Mouse (Mus musculus): ENCODE measurements around the gene Nrxn1. TPM values are rescaled to one million over a fixed set of nuclear protein-coding genes. Genes with fewer than 3 reads are reported as not detected.

Nrxn1 gene
- total RNA-seq (2014; fragmentation: Nextera tagmentation) (not detected in 2 replicates), total RNA-seq (2017) (0.17 and 0.22 TPM in 2 replicates), polyA plus RNA-seq (2012) (not detected in 2 replicates)

- no peak for ATAC-seq (ENCODE audit: extremely low read depth, insufficient number of reproducible peaks, low FRiP score, poor library complexity, severe bottlenecking)
- DNase-seq (ENCODE audit: low spot score), result no peak
- no peak within 1 kb of the TSS for H3K4me3 ChIP-seq (ENCODE audit: low read depth, low read length)
- no peaks in the 10 kb centered on the region for H3K4me1 ChIP-seq (ENCODE audit: insufficient read depth, low read depth, low read length)
- TF ChIP-seq GATA2 (IDR thresholded peaks at IDR 0.05; ENCODE audit: borderline replicate concordance, low read depth, low read length), result no peak
- TF ChIP-seq POLR2AphosphoS5 (IDR thresholded peaks at IDR 0.05; ENCODE audit: insufficient replicate concordance, low read depth, low read length), result no peak
- no peak for TF ChIP-seq CTCF (IDR thresholded peaks at IDR 0.05; ENCODE audit: low read depth, low read length)
- H3K9me3 ChIP-seq (replicated peaks), result peaks cover 15% of the 10 kb centered on the region
- H3K27me3 ChIP-seq (ENCODE audit: insufficient read depth, low read length), result no peaks in the 10 kb centered on the region
- no peaks in the 10 kb centered on the region for H3K36me3 ChIP-seq (replicated peaks)
Measured at GRCm38 (mm10) chr17:91093042-91093080, at the start of gene Nrxn1. Nrxn1 (minus strand) TSS chr17:91093071.

- DNase-seq (ENCODE audit: low spot score) (no peak), ATAC-seq (ENCODE audit: extremely low read depth, insufficient number of reproducible peaks, low FRiP score, poor library complexity, severe bottlenecking) (no peak)
- no peaks in the 10 kb centered on the region for H3K9me3 ChIP-seq (replicated peaks)
- H3K4me1 ChIP-seq (ENCODE audit: insufficient read depth, low read depth, low read length), result no peaks in the 10 kb centered on the region
- no peaks in the 10 kb centered on the region for H3K36me3 ChIP-seq (replicated peaks)
- no peak overlapping the region for H3K4me3 ChIP-seq (ENCODE audit: low read depth, low read length)
- TF ChIP-seq POLR2AphosphoS5 (IDR thresholded peaks at IDR 0.05; ENCODE audit: insufficient replicate concordance, low read depth, low read length), result no peak
- no peak for TF ChIP-seq GATA2 (IDR thresholded peaks at IDR 0.05; ENCODE audit: borderline replicate concordance, low read depth, low read length)
- no peak for TF ChIP-seq TAL1 (conservative IDR thresholded peaks at IDR 0.05; ENCODE audit: low read depth, low read length)
- TF ChIP-seq GATA1 (IDR thresholded peaks at IDR 0.05; ENCODE audit: borderline replicate concordance, low read length), result no peak
- TF ChIP-seq CTCF (IDR thresholded peaks at IDR 0.05; ENCODE audit: low read depth, low read length), result no peak
- H3K27me3 ChIP-seq (ENCODE audit: insufficient read depth, low read length), result no peaks in the 10 kb centered on the region
Measured at GRCm38 (mm10) chr17:91136859-91137258, 44.0 kb upstream of the Nrxn1 start.

GRCm38 (mm10) chr17:91112880-91113628 lies 20.2 kb upstream of the Nrxn1 start:
- ATAC-seq (ENCODE audit: extremely low read depth, insufficient number of reproducible peaks, low FRiP score, poor library complexity, severe bottlenecking), result no peak
- H3K36me3 ChIP-seq (replicated peaks), result no peaks in the 10 kb centered on the region
- H3K4me3 ChIP-seq (ENCODE audit: low read depth, low read length), result no peak overlapping the region
- H3K4me1 ChIP-seq (ENCODE audit: insufficient read depth, low read depth, low read length), result no peaks in the 10 kb centered on the region
- DNase-seq (ENCODE audit: low spot score), result no peak
- H3K27me3 ChIP-seq (ENCODE audit: insufficient read depth, low read length), result no peaks in the 10 kb centered on the region
- no peaks in the 10 kb centered on the region for H3K9me3 ChIP-seq (replicated peaks)
- TF ChIP-seq GATA1 (IDR thresholded peaks at IDR 0.05; ENCODE audit: borderline replicate concordance, low read length) (no peak), POLR2AphosphoS5 (IDR thresholded peaks at IDR 0.05; ENCODE audit: insufficient replicate concordance, low read depth, low read length) (no peak), GATA2 (IDR thresholded peaks at IDR 0.05; ENCODE audit: borderline replicate concordance, low read depth, low read length) (no peak), TAL1 (conservative IDR thresholded peaks at IDR 0.05; ENCODE audit: low read depth, low read length) (no peak), CTCF (IDR thresholded peaks at IDR 0.05; ENCODE audit: low read depth, low read length) (no peak)

- ATAC-seq (ENCODE audit: extremely low read depth, insufficient number of reproducible peaks, low FRiP score, poor library complexity, severe bottlenecking), result no peak
Measured at GRCm38 (mm10) chr17:91112085-91112484, 19.2 kb upstream of the Nrxn1 start.

GRCm38 (mm10) chr17:91093081-91093875 lies 407 bp upstream of the Nrxn1 start:
- no peaks in the 10 kb centered on the region for H3K27me3 ChIP-seq (ENCODE audit: insufficient read depth, low read length)
- H3K36me3 ChIP-seq (replicated peaks), result no peaks in the 10 kb centered on the region
- TF ChIP-seq CTCF (IDR thresholded peaks at IDR 0.05; ENCODE audit: low read depth, low read length) (no peak), TAL1 (conservative IDR thresholded peaks at IDR 0.05; ENCODE audit: low read depth, low read length) (no peak), GATA2 (IDR thresholded peaks at IDR 0.05; ENCODE audit: borderline replicate concordance, low read depth, low read length) (no peak), POLR2AphosphoS5 (IDR thresholded peaks at IDR 0.05; ENCODE audit: insufficient replicate concordance, low read depth, low read length) (no peak), GATA1 (IDR thresholded peaks at IDR 0.05; ENCODE audit: borderline replicate concordance, low read length) (no peak)
- H3K9me3 ChIP-seq (replicated peaks), result peaks cover 11% of the 10 kb centered on the region
- no peak for DNase-seq (ENCODE audit: low spot score)
- H3K4me3 ChIP-seq (ENCODE audit: low read depth, low read length), result no peak overlapping the region
- H3K4me1 ChIP-seq (ENCODE audit: insufficient read depth, low read depth, low read length), result no peaks in the 10 kb centered on the region
- no peak for ATAC-seq (ENCODE audit: extremely low read depth, insufficient number of reproducible peaks, low FRiP score, poor library complexity, severe bottlenecking)

More at GRCm38 (mm10) chr17:91112085-91112484, 19.2 kb upstream of the Nrxn1 start:
- Histone ChIP-seq H3K36me3 (replicated peaks) (no peaks in the 10 kb centered on the region), H3K4me3 (ENCODE audit: low read depth, low read length) (no peak overlapping the region), H3K27me3 (ENCODE audit: insufficient read depth, low read length) (no peaks in the 10 kb centered on the region), H3K9me3 (replicated peaks) (no peaks in the 10 kb centered on the region), H3K4me1 (ENCODE audit: insufficient read depth, low read depth, low read length) (no peaks in the 10 kb centered on the region)
- no peak for TF ChIP-seq TAL1 (conservative IDR thresholded peaks at IDR 0.05; ENCODE audit: low read depth, low read length)
- no peak for TF ChIP-seq CTCF (IDR thresholded peaks at IDR 0.05; ENCODE audit: low read depth, low read length)
- no peak for TF ChIP-seq GATA2 (IDR thresholded peaks at IDR 0.05; ENCODE audit: borderline replicate concordance, low read depth, low read length)
- no peak for TF ChIP-seq POLR2AphosphoS5 (IDR thresholded peaks at IDR 0.05; ENCODE audit: insufficient replicate concordance, low read depth, low read length)
- TF ChIP-seq GATA1 (IDR thresholded peaks at IDR 0.05; ENCODE audit: borderline replicate concordance, low read length), result no peak
- DNase-seq (ENCODE audit: low spot score), result no peak

GRCm38 (mm10) chr17:91092421-91093041 lies 340 bp downstream of the Nrxn1 start:
- ATAC-seq (ENCODE audit: extremely low read depth, insufficient number of reproducible peaks, low FRiP score, poor library complexity, severe bottlenecking), result no peak
- peaks cover 19% of the 10 kb centered on the region for H3K9me3 ChIP-seq (replicated peaks)
- TF ChIP-seq TAL1 (conservative IDR thresholded peaks at IDR 0.05; ENCODE audit: low read depth, low read length) (no peak), CTCF (IDR thresholded peaks at IDR 0.05; ENCODE audit: low read depth, low read length) (no peak), POLR2AphosphoS5 (IDR thresholded peaks at IDR 0.05; ENCODE audit: insufficient replicate concordance, low read depth, low read length) (no peak), GATA2 (IDR thresholded peaks at IDR 0.05; ENCODE audit: borderline replicate concordance, low read depth, low read length) (no peak), GATA1 (IDR thresholded peaks at IDR 0.05; ENCODE audit: borderline replicate concordance, low read length) (no peak)
- H3K4me1 ChIP-seq (ENCODE audit: insufficient read depth, low read depth, low read length), result no peaks in the 10 kb centered on the region
- no peaks in the 10 kb centered on the region for H3K36me3 ChIP-seq (replicated peaks)
- no peak overlapping the region for H3K4me3 ChIP-seq (ENCODE audit: low read depth, low read length)
- DNase-seq (ENCODE audit: low spot score), result no peak
- H3K27me3 ChIP-seq (ENCODE audit: insufficient read depth, low read length), result no peaks in the 10 kb centered on the region

Measured in G1E (cell line).